Mouse (Mus musculus) liver (tissue): ENCODE measurements around the gene Fn1.

Source experiments
- DNase-seq: peaks from one replicate; pipeline ENCODE4 v3.0.0-alpha.2; 2020; ENCODE audit warnings: mixed read lengths

Fn1 gene

GRCm38 (mm10) chr1:71652551-71653399, at the start of gene Fn1:
Fn1 (minus strand) TSS chr1:71653200.
- peak; percentile 87 for DNase-seq

GRCm38 (mm10) chr1:71696093-71696492, 43.1 kb upstream of the Fn1 start:
- DNase-seq = no peak

- no peak for DNase-seq
Observed at GRCm38 (mm10) chr1:71691472-71692277, 38.7 kb upstream of the Fn1 start.

- DNase-seq = no peak
Observed at GRCm38 (mm10) chr1:71688926-71689303, 35.9 kb upstream of the Fn1 start.

- DNase-seq = no peak
Observed at GRCm38 (mm10) chr1:71688272-71688925, 35.4 kb upstream of the Fn1 start.

GRCm38 (mm10) chr1:71686791-71687190, 33.8 kb upstream of the Fn1 start:
- no peak for DNase-seq

- DNase-seq = peak; percentile 9
Observed at GRCm38 (mm10) chr1:71683736-71684135, 30.7 kb upstream of the Fn1 start.

- no peak for DNase-seq
Observed at GRCm38 (mm10) chr1:71682194-71682715, 29.3 kb upstream of the Fn1 start.

GRCm38 (mm10) chr1:71681306-71681705, 28.3 kb upstream of the Fn1 start:
- peak; percentile 23 for DNase-seq

GRCm38 (mm10) chr1:71680046-71680672, 27.2 kb upstream of the Fn1 start:
- no peak for DNase-seq

GRCm38 (mm10) chr1:71675420-71675819, 22.4 kb upstream of the Fn1 start:
- no peak for DNase-seq

- DNase-seq = no peak
Observed at GRCm38 (mm10) chr1:71674274-71674673, 21.3 kb upstream of the Fn1 start.

GRCm38 (mm10) chr1:71673398-71673910, 20.5 kb upstream of the Fn1 start:
- DNase-seq = no peak

GRCm38 (mm10) chr1:71672346-71672745, 19.3 kb upstream of the Fn1 start:
- no peak for DNase-seq

GRCm38 (mm10) chr1:71663242-71663641, 10.2 kb upstream of the Fn1 start:
- no peak for DNase-seq

GRCm38 (mm10) chr1:71658632-71659031, 5.6 kb upstream of the Fn1 start:
- no peak for DNase-seq

- no peak for DNase-seq
Observed at GRCm38 (mm10) chr1:71656309-71656708, 3.3 kb upstream of the Fn1 start.

- no peak for DNase-seq
Observed at GRCm38 (mm10) chr1:71654221-71654620, 1.2 kb upstream of the Fn1 start.

GRCm38 (mm10) chr1:71653400-71654159, 580 bp upstream of the Fn1 start:
- DNase-seq = peak; percentile 21

GRCm38 (mm10) chr1:71651828-71652227, 1.2 kb downstream of the Fn1 start:
- no peak for DNase-seq

- DNase-seq = no peak
Observed at GRCm38 (mm10) chr1:71651315-71651714, 1.7 kb downstream of the Fn1 start.

- DNase-seq = peak; percentile 19
Observed at GRCm38 (mm10) chr1:71650741-71651140, 2.3 kb downstream of the Fn1 start.
